Mouse (Mus musculus) adrenal gland, adult 18-20 months (tissue): Measurements from ENCODE around the gene Slit2. TPM values are rescaled to one million over a fixed set of nuclear protein-coding genes. Genes with fewer than 3 reads are reported as not detected.

ENCODE experiments used
- DNase-seq, 2 experiments: peaks; one replicate each; pipeline ENCODE4 v3.0.0; 2021 to 2022; ENCODE audit warnings: low spot score in 2 of 2
- total RNA-seq, 2 experiments: library from RNA; stranded (reverse); gene quantifications; 1 replicate in 1 of 2; 2 replicates in 1 of 2; pipeline ENCODE4 v1.2.3; 2021

Gene Slit2
- total RNA-seq, 2 experiments from 2014 or later, result 9.4 to 16.0 TPM

DNA sequence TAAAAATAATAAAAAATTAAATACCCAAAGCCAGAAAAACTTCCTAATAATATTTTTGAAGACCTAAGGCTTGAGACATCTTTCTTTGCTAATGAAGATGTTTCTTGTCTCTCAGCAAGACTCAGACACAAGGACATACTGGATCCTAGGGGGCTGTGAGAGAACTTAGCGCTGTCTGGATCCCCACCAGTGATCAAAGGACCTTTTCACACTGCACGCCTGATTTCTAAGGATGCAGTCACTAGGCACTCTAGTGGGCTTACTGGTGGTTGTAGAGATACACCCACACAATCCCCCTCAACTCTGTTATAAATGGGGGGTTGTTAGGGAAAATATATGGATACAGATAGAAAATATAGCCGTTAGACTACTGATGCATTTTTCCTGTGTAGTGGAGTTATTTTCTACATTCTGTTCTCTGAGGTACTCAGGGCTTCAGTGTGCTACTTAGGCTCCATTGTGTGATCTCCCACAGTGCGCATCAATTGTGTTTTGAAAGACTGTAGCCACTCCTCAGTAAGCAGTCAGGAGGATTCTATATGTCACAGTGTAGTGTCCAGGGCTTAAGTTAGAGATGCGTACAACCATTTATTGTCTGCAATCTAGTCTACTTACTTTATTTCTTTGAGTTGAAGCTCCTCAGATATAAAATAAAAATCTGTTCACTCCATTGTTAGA lies 67.8 kb downstream of the Slit2 start:
- DNase-seq, result no peak

GRCm38 (mm10) chr5:48058612-48059011 lies 75.7 kb downstream of the Slit2 start:
- DNase-seq, result no peak

DNA sequence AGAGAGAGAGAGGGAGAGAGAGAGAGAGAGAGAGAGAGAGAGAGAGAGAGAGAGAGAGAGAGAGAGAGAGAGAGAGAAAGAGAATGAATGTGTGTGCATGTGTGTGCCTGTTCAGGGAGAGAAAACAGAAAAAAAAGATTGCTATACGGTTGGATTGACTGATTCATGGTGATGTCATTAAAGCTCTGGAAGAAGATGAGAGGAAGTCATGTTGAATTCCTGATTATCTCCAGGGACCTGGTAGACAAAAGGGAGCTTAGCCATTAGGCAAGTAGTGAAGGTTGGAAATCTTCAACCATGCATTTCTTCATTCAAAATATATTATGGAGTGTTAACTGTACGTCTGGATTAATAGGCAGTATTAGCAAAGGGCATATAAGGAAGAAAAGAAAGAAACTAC lies 77.8 kb downstream of the Slit2 start:
- DNase-seq, result no peak

DNA sequence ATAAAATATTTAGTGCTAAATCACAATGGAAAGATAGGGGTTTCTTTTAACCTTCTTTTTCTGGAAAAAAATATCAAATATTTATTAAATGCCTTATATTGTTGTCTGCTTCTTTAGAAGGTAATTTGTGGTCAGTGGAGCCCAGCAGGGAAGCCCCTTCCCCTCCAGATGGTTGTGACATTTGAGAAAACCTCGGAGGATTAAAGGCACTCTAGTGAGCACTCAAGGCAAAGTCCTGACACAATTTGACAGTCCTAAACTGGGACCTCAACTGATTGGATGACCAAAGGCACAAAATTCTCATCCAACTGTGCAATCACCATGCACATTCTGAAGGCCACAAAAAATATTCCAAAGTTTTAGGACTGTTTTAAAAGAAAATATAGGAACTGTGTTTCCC lies 95.8 kb downstream of the Slit2 start:
- DNase-seq, result no peak

- DNase-seq, result no peak
Observed at GRCm38 (mm10) chr5:48081223-48081881, 98.4 kb downstream of the Slit2 start.

DNA sequence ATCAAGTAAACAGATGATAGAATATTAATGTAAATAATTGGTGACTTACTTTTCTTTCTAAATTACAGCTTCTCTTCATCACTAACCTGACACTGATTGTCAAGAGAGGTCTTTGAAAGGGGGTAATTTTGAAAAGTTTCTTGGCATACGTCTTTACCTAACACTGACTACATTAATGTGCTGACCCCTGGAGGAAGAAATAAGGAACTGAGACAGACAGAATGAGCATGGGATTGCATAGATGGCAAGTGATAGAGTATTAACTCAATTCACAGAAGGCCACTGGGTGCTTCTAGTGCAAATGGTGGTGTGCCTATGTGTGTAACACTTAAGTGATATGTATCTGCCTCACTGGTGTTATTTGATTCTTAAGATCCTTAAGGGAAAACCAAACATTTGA lies 130.5 kb downstream of the Slit2 start:
- DNase-seq, result no peak

DNA sequence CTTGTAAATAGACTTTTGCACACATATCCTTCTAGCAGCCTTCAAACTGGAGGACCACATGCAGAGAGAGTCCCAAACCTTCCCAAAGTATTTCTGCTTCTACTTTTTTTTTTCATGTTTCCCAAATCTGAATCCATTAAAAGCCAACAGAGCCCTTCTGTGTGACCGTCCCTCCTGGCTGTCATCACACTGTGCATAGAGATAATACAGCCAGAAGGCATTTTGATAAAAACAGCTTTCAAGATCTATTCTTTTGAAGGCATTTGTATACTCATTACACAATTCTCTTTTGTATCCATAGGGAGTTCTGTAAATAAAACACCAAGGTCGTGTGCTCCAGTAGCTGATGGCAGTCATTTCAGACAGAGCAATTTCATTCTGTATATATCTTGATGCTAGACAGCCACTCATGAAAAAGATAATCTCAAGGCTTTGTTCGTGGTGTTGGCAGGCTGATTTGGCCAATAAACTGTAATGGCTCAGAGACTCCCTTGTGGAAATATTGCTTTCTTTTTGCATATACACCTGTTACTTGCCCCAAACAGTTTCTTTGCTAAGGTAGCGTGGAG lies 132.1 kb downstream of the Slit2 start:
- DNase-seq, result no peak

GRCm38 (mm10) chr5:48122651-48123050 lies 139.7 kb downstream of the Slit2 start:
- DNase-seq, result no peak

DNA sequence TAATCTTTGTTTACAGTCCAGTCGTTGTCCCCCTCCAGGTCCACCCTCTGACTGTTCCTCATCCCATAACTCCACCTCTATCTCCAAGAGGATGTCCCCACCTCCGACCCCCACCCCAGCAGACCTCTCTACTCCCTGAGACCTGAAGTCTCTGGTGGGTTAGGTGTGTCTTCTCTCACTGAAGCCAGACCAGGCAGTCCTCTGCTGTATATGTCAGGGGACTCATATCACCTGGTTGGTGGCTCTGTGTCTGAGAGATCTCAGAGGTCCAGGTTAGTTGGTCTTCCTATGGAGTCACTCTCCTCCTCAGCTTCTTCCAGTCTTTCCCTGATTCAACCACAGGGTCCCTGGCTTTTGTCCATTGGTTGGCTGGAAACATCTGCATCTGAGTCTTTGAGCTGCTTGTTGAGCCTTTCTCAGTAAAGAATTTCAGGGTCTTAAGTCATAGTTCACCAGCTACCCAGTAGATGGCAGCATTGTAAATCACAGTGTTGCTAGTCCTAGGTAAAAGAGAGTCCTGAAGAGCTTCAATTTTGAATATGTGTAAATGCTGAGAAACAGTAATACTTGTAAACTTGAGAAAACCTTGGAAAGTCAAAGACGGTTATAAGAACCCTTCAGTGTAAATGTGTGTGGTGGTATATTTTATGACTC lies 143.0 kb downstream of the Slit2 start:
- no peak for DNase-seq

DNA sequence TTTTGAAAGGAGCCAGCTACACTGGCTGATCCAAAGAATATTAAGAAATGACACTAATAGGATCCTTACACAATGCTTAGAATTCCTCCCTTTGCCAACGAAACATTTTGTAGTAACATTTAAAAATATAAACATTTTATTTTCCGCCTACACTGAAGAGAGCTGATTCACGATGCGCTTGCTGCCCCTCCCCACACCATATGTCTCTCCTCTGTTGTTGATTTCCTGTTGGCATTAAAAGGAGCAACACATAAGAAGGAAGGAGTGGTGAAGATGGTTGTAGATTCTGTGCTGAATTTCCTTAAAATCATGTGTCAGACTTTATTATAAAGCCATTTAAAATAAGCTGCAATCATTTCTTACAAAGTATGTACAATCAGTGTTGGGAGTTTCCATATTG lies 147.0 kb downstream of the Slit2 start:
- no peak for DNase-seq

DNA sequence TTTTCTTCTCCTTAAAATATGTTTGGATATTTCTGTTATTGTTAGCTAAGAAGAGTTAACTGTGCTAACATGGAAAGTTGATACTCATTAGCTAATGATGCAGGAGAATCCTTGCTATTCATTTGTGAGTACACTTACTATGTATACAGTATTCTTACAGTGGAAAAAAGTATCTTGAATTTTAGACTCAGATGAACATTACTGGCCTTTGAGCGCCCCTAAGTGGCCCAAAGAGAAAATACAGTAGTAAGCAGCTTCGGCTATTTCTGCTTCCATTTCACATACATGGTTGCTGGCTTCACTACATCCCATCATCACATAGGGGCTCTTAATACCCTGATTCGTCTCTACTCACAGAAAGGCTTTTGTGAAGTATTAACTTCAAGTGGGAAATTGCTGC lies 153.6 kb downstream of the Slit2 start:
- DNase-seq, result no peak

GRCm38 (mm10) chr5:48138849-48139487 lies 156.0 kb downstream of the Slit2 start:
- no peak for DNase-seq

DNA sequence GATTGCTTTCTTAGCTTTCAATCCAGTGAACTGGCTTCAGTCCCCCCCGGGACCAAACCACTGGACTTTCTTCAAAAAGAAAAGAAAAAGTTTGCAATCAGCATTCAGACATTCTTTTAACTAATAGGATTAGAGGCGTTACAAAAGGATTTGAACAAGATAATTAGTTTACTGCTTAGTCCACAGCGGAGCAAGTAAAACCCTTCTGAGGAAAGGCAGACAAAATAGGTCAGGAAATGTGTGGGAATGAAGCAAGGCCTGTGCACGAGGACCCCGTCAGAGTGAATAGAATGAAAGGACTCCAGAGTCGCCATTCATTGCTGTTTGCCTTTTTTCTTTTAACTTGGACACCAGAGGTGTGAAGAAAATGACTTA lies 156.5 kb downstream of the Slit2 start:
- DNase-seq, result no peak

DNA sequence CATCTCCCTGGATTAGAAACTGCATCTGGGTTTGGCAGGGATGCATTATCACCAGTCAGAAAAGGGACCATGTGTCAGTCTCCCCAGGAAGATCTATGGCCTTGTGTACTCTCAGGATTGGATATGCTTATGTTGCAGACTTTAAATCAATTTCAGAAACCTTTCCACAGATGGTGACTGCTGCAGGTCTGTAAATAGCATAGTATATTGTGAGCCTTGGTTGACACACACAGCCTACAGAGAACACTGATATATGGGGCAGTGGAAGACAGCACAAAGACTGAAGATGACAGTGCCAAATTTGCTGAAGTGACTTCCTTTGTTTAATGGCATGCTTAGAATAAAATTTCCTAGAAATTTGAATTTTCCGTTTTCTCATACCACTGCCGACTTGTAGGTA lies 163.1 kb downstream of the Slit2 start:
- DNase-seq, result no peak

GRCm38 (mm10) chr5:48160829-48161228 lies 177.9 kb downstream of the Slit2 start:
- no peak for DNase-seq

DNA sequence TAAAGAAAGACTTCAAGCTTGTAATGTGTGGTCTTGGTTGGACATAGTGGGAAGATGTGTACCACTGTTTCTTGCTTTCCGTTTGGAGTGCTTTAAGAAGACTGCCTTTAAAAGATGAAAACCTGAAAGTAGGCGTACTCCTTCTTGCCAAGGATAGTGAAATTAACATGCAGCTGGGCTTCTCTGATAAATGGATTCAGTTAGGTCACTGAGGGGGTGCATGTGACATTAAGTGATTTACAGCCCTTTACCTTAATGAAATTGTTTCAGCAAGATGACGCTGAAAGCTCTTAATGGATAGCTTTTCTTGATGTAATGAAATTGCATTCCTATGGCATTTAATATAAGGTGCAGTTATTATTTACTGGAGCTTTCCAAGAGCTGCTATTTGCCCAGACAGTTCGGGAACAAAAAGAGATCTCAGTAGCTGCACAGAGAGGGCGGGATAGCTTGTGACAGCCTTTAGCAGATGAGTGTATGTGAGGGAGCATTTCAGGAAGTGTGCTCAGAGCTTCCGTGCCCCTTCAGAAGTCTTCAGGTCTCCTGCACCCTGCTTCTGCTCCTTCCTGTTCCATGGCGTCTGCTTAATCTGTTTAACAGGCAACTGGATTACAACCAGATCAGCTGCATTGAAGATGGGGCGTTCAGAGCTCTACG lies 198.8 kb downstream of the Slit2 start:
- no peak for DNase-seq

DNA sequence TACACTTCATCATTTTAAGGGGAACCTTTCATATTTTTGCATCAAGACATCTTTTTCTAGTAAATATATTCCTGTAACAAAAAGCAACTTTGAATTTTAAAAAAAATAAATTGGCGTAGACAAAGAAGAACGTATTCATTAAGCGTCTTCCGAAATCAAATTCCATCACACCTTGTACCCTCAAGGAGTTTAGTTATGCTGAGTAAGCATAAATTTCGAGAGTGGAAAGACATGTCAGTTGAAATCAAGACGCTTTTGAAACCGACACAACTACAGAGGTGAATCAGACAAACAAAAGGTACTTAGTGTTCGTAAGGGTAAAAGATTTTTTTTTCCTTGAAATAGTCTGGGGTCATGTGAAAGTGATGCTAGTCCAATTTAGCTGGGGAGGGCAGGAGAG lies 201.4 kb downstream of the Slit2 start:
- no peak for DNase-seq

DNA sequence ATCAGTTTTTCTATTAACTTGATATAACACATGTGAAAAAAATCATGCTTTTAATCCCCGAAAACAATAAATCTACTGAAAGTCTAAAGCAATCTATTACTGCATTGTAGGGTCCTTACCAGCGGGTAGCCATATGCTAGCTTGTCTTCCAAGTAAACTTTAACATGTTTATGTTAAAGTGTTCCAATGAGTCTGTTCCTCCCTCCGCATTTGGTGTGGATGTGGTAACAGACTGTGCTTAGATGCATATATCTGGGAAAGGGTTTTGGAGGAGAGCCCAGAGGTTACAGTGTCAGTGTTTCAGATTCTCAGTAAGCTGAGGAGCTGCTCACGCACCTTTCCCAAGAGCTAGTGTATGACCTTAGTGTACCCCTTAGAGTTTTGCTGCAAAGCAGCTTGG lies 204.9 kb downstream of the Slit2 start:
- no peak for DNase-seq

DNA sequence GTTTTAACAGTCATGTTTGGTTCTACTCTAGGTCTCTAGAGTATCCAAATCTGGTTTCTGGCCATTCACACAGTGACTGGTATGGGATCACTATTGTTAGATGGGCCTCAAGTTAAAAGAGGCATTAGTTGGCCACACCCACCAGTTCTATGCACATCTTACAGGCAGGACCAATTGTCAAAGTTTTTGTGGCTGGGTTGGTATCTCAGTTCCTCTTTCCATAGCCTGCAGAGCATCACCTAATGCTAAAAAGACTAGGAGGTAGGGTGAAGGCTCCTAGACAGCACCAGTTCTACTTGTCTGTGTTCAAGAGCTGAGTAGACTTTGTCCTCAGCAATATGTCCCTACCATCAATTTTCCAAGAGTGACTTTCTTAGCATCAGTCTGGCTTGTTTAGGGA lies 216.4 kb downstream of the Slit2 start:
- DNase-seq, result no peak

DNA sequence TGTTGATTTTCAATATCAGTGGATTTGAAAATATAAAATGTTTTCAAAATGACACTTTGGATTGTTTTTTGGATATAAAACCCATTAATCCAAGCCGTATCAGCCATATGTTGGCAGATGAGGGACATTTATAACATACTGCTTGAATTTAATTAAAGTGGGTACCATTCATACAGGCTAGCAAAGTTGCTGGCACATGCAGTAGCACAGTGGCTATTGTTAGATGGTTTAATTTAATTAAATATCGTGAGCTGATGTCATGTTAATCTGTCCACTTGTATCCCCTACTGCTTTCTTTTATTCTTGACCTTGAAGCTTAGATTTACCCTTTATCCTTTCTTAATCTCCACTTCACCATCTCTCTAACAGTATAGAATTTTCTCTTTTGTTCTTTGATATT lies 232.3 kb downstream of the Slit2 start:
- DNase-seq, result no peak

- DNase-seq, result no peak
Observed at GRCm38 (mm10) chr5:48219624-48220155, 236.8 kb downstream of the Slit2 start.
